Mouse (Mus musculus) liver, embryonic 14 days (tissue): ENCODE measurements around the gene Rps12-ps3. TPM values are rescaled to one million over a fixed set of nuclear protein-coding genes. Genes with fewer than 3 reads are reported as not detected.

Experiments
- polyA plus RNA-seq: library from polyadenylated mRNA; depleted of rRNA; stranded (reverse); fragments of >200 nt; gene quantifications from 2 replicates; pipeline ENCODE4 v1.2.3, GENCODE M21; 2012; rRNA removed

The Rps12-ps3 gene
- 131 and 228 TPM in 2 replicates for polyA plus RNA-seq

DNA sequence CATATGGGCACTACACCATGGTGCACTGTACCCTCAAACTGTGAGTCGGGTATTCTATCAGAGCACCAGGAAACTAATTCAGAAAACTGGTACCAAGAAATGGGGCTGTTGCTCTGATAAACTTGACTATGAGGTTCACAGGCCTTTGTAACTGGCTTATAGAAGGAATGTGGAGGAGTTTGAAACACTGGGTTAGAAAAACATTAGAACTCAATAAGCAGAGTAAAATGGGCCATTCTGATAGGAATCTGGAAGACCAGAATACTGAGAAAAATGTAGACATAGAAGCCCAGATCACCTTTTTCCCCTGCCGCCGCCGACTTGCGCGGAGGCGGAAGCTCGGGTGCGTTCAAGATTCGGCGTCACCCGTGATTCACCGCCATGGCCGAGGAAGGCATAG is at the start of gene Rps12-ps3:
TSS of gene Rps12-ps3 (plus strand) at position 301 of the 400 bp plus-strand sequence.

DNA sequence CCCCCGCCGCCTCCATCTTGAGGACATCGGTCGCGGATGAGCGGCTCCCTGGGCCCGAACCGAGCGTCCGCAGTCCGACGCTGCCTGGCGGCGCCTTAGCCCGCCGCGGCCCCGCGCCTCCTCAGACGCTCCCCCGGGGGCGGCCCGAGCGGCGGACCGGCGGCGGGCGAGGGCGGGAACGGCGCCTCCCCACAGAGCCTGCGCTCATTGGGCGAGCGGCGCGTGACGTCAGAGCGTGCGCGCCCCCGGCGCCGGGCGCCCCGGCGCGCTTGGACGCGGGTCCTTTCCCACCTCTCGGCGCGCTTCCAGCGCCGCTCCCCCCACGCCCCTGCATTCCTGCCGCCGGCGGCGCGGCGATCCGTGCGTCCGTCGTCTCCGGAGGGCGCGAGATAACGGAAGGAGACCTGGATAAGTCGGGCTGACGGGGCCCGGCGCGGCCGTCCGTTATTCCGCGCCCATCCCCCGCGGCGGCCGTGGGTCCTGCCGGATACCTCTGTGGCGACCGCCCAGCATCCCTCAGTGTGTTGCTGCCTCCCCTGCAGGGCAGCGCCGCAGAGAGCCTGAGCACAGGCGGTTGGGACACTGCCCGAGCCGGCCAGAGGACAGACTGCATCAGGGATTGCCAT is 23.7 kb downstream of the Rps12-ps3 start, which contains the start of gene Pdzd8:
TSS of gene Pdzd8 (minus strand) at position 123 of the 626 bp plus-strand sequence.

Other genes with a start within 250 kb of the Rps12-ps3 start
- 0.53 and 0.66 TPM in 2 replicates for gene Shtn1, start 246.2 kb upstream of the Rps12-ps3 start, polyA plus RNA-seq
- not detected in 2 replicates for gene Vax1, start 152.2 kb upstream of the Rps12-ps3 start, polyA plus RNA-seq
- gene Kcnk18, start 103.1 kb upstream of the Rps12-ps3 start, polyA plus RNA-seq = not detected in 2 replicates
- 0.79 and 0.83 TPM in 2 replicates for gene Slc18a2, start 61.4 kb upstream of the Rps12-ps3 start, polyA plus RNA-seq
- 4.4 and 4.6 TPM in 2 replicates for gene Pdzd8, start 23.5 kb downstream of the Rps12-ps3 start, polyA plus RNA-seq
- gene Emx2, start 136.1 kb downstream of the Rps12-ps3 start, polyA plus RNA-seq = 0.08 TPM in 1 of 2 replicates, not detected in the other